Mouse (Mus musculus): ENCODE data around the gene Brd3os. TPM values are rescaled to one million over a fixed set of nuclear protein-coding genes. Genes with fewer than 3 reads are reported as not detected.

The Brd3os gene
- 1 to 10 TPM in 1 of 2 experiments, under 1 TPM in 1; 0.70 to 1.3 TPM for total RNA-seq (2021)

DNA sequence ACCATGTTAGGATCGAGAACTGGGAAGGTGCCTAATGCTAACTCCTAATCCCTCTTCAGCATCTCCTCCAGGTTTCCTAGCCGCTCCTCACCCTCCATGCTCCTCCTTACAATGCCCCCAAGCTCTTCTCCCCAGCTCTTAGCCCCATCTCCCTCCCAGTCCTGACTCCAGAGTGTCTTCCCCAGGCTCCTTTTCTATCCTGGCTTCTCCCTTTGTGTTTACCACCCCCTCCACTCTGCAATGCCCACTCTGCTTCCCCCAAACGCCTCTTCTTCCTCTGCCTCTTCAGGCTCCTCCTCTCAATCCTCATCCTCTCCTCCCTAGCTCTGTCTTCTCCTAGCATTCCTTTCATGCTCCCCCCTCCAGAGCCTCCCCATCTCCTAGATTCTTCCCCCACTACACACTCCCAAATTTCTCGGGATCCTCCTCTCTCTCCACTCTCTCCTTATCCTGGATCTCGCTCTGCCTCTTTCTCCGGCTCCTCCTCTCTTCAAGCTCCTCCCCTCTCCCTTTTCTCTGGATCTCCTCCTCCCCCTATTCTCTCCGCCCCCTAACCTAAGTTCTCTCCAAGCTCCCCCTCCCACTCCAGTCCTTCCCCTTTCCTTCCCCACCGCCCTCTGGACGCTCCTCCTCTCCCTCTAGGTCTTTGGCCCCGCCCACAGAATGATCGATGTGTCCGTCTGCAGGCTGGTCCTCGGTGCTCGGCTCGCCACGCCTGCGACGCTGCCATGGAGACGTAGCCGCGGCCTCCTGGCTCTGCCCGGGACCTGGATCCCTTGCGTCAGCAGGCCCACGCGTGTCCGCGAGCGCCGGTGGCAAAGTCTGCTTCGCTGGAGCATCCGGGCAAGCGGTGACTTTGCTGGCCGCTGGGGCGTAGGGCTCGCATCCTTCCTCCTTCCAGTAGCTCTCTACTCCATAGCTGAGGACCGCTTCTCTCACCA lies at the start of gene Brd3os:
Brd3os (plus strand) TSS at position 558 of the 941 bp plus-strand sequence.
- intact Hi-C loops (cut with DNase I) = loop anchor here (1.0 kb wide), 1 partner anchor 72 kb away; no protein-coding TSS in a partner anchor
- DNase-seq (ENCODE audit: low spot score) = peak; percentile 92

DNA sequence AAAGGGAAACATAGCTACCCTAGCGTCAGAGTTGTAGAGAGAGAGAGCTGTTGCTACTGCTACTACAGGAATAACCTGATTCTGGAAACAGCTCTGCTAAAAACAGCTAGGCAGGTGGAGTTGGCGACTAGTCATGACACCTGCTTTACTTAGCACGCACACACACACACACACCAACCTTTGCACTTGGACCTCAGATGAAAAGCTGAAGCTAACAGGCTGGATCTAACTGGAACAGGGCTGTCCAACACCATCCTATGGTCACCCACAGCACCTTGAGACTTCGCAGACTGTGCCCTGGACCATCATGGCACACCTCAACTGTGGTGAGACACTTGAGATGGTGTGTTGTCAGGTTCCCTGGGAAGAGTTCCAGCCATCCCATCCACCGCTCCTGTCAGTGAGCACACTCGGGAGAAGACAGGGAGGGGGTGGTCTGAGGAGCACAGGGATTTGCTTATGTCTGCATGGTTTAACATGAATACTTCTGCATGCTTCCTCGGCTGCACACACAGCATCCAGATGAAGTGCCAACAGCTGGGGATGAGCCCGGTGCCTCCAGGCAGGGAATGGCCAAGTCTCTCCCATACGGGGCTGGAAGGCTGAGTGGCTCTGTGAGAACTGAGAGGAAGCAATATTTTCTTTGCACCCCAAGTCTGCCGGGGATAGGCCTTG lies 47.8 kb upstream of the Brd3os start:
- intact Hi-C loops (cut with DNase I) = no loop called here
- no peak for DNase-seq (ENCODE audit: low spot score)

DNA sequence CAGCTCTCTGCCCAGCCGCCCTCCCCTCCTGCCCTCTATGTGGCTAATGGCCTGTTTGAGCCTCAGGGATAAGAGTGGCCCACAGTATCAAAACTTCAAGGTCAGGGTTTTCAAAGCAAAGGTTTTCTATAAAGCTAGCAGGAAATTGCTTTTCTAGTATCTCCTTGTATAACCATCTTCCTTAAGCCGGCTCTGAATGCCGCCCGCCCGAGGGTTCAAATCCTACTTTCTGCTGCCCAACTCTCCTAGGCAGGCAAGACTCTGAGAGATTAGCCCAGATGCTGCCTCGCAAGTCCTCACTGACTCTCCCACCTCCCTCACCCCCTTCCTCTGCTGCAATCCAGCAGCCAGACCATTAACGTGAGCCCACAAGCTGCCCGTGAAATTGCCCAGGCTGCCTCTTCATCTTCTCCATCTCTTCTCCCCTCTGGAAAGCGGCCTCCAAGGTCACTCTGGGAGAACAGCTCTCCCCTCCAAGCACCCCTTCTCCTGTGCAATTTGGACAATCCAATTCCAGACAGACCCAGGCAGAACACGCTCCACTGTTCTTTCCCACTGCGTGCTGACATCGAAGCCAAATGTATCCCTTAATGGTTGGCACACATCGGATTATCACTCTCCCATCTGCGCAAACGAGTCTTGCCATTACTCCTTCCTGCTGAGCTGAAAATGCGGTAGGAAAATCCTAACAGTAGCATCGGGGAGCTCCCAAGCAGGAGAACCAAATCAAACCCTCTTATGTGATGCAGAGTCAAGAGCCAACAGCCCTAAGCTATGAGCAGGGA lies 45.3 kb upstream of the Brd3os start:
- DNase-seq (ENCODE audit: low spot score) = no peak
- intact Hi-C loops (cut with DNase I) = no loop called here

DNA sequence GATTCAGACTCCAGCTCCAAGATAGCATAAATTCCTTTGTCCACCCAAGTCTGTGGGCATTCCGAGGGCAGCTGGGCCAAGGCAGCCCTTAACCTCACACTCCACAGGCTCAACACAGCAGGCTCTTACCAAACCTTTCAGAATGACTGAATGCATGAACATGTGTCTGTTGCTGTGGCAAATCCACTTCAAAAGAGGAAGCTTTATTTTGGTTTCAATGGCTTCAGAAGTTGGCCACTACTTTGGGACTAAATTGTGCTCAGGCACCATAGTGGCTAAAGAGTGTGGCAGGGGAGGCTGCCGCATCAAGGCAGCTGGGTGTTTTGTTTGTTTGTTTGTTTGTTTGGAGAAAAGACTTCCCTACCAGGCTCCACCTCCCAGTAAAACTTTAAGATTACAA lies 42.0 kb upstream of the Brd3os start:
- DNase-seq (ENCODE audit: low spot score) = no peak
- intact Hi-C loops (cut with DNase I) = no loop called here

DNA sequence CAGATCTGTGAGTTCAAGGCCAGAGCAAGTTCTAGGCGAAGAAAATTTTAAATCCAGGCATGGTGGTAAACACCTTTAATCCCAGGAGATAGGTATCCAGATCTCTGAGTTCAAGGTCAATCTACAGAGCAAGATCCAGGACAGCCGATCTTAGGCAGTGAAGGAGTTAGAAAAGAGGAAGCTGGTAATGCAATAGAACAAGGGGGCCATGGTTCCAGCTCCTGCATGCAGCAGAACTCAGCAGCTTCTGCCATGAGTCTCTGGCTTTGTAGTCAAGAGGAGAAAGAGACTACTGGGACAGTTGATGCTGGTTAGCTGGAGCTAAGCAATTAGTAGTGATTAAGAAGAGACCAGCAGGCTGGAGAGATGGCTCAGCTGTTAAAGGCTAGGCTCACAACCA lies 40.6 kb upstream of the Brd3os start:
- no peak for DNase-seq (ENCODE audit: low spot score)
- intact Hi-C loops (cut with DNase I) = no loop called here

DNA sequence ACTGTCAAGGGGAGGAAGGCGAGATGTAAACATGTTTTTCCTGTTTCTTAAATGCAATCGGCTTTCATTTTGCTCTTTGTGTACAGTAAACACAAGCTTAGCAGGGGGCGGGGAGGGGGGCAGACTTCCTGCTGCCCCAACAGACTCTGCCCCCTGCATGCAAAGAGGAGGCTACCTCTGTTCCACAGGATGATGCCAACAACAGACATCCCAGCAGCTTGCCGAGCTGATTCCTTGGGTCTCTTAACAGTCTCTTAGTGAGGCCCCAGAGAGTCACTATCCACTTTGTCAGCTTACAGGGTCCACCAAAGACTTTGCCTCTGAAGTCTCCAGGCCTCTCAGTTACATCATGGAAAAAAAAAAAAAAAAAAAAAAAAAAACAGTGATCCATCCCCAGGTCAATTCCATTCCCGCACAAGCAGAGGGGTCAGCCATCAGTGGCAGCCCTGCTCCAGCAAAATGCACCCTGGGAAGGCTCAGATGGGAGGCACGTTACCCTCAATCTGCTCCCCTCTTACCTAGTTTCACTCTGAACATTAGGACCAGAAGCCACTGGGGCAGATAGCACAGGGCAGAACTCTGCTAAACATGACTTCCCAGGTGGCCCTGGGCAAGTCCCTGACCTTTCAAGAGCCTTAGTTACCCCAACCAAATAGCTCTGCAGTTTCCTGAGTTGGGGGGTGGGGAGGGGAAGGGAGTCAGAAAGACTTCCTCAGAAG lies 37.6 kb upstream of the Brd3os start:
- intact Hi-C loops (cut with DNase I) = no loop called here
- DNase-seq (ENCODE audit: low spot score) = no peak

DNA sequence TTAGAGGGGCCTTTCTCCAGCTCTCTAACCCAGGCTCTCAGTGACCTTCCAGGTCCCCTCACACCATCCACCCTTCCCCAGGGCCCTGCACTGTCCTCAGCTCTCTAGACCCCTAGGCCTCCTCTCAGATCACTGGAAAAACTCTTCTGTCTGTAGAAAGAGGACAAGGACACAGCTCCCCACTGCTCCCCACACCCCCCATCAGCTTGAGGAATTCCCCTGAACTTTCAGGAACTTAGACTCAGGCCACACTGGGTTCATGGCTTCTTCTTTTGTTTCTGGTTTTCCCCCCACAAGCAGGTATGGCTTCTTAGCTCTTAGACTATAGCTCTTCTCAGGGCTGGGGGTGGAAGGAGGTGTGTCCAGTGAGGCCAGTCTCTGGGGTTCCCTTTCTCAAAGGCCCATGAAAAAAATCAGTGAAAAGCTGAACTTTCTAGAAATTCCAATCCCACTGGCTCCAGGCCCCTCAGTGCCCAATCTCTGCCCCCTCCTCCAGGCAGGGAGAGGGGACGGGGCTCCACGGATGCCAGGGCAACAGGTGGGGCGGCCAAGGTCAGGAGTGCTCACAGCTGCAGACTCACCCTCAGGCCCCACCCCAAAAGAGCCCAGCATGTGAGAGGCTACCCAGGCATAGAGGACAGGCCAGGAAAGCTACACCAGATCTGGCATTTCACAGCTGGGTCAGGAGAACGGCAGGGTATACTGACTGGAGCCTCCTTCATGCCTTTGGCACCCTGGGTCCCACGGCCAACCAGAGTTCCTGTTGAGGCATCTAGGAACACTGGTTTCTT lies 36.8 kb upstream of the Brd3os start:
- DNase-seq (ENCODE audit: low spot score) = no peak
- intact Hi-C loops (cut with DNase I) = no loop called here

DNA sequence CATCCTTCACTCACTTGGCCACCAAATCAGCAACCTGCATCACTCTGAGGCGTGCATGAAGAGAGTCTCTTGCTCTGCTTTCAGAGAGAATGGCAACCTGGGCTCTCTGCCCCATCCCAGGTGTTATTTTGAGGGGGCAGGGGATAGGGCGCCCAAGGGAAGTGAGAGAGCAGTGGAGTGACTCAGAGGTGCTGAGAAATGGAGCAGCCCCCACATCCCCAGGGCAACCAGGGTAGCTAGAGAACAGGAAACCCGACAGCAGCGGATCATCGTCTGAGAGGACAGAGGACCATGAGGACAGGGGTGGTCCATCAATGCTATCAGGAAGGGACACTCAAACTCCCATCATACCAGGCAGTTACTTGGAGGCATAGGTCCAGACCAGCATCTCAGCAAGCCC lies 35.2 kb upstream of the Brd3os start:
- DNase-seq (ENCODE audit: low spot score) = no peak
- intact Hi-C loops (cut with DNase I) = no loop called here

DNA sequence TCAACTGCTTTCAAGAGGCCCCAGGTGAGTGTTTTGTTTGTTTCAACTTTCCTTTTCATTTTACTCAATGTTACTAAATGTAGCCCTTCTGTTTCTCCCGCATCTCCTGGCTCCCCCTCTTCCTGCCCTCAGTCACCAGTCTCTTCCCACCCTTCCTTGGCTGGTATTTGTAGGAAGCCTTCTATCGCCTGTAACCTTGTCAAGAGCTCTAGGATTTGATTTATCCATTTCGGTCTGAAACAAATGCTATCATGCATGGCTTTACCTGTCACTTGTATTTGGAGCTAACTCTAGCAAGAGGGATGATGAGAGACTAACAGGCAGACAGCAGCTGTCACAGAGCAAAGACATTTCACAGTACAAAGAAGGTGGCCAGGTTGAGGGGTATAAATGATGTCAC lies 33.9 kb upstream of the Brd3os start:
- intact Hi-C loops (cut with DNase I) = no loop called here

DNA sequence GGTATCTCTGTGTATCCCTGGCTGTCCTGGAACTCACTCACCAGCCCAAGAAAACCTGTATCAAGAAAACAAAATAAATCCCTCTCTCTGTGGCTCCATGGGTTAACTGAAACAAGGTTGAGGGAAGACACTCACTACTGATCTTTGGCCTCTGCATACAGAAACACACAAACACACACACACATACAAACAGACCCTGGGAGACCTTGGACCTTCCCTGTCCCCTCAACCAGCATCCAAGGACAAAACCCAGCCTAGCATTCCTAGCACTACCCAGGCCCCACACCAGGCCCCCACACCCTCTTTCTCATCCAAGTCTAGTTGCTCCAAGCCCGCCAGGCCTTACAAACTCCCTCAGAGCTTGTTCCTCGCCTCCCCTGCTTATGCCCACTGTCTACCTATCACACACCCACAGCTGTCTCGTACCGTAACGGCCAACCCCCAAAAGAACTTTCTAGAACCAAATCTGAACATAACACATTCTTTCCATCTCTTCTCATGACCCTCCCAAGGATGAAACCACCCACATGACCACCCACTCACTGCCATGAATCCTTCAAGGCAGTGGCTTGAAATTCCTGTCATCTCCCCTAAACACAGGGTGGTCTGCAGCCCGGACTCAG lies 31.5 kb upstream of the Brd3os start:
- intact Hi-C loops (cut with DNase I) = no loop called here
- DNase-seq (ENCODE audit: low spot score) = no peak

More for the DNA sequence above, 33.9 kb upstream of the Brd3os start:
- no peak for DNase-seq (ENCODE audit: low spot score)

DNA sequence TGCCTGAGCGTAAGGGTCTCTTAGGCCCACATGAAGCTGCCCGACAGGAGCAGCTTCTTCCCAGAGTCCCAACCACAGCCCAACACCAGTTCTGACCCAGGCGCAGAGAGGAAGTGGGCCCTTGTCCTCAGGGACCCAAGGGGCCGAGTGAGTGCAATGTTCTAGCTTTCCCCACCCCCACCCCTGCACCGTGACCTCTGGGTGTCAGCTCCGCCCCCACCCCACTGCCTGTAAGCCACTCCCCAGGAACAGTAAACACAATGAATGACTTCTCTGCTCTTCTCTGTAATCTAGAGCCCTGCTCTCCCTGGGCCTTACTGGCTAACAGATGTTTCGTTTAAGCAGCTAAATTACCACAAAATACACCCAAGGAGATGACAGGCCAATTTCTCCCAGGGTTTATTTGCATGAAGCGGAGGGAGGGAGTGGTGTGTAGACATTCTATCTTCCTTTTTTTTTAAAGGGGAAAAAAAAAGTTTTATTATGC lies 30.4 kb upstream of the Brd3os start:
- no peak for DNase-seq (ENCODE audit: low spot score)
- intact Hi-C loops (cut with DNase I) = no loop called here

DNA sequence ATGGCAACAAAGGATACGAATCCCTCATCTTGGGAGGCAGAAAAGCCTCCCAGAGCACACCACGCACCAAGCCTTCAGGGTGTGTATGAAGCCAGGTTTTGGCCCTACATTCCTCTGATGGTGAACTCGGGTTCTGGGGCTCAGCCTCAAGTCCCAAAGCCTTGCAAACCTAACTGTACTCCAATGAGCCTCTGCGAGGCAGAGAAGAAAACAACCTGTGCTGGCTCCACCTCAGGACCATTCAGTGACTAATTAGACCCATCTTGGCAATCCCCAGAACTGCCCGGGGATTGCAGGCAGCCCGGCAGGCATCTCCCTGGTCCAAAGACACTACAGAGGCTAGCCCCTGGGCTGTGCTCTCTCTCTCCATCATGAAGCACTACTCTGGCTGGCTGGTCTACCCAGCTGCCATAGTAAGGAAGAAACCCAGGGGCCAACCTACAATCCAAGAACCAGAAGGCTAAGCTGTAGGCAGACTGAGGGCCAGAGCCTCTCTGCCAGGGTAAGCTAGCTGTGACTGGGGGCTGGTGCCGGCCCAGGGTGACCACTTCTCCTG lies 29.8 kb upstream of the Brd3os start:
- no peak for DNase-seq (ENCODE audit: low spot score)
- intact Hi-C loops (cut with DNase I) = no loop called here

DNA sequence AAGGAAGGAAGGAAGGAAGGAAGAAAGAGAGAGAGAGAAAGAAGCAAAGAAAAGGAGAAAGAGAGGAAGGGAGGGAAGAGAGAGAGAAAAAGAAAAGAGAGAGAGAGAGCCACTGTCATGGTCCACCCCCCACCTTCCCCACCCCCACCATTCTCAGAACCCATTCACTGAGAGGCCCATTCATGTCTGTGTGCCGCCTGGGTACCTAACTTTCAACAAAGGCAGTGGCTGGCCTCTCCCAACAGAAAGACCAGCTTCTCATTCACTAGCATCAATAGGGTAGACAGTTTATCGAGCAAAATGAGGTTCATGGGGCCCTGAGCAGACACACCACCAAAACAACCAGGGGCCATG lies 28.6 kb upstream of the Brd3os start:
- DNase-seq (ENCODE audit: low spot score) = no peak
- intact Hi-C loops (cut with DNase I) = no loop called here

DNA sequence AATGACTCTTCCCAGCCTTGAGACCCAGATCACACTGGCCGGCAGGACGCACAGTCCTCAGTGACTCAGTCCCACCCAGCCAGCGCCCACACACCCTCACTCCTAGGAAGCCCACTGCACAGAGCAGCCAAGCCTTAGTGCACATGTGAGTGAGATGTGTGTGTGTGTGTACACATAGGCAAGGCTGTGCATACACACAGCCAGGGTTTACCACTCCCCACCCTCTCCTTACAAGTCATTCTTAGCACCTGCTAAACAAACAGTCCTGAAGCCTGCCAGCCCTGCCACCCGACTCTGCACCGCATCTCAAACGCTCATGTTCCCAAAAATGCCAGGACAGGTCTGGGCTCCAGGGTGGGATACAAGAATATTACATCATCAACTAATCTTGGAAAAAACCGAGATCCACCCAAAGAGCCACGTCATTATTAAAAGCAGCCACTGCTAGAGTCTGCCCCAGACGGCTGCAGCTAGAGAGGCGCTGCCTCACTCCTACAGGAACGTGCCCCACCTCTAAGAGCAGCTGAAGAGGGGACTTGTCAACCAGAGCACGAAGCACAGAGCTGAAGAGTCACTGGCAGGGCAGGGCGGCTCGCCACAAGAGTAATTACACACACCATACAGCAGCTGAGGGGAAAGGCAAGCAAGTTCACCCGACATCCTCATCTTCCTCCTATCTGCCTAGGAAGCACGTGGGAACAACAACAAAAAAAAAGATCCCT lies 28.0 kb upstream of the Brd3os start:
- DNase-seq (ENCODE audit: low spot score) = no peak
- intact Hi-C loops (cut with DNase I) = no loop called here

DNA sequence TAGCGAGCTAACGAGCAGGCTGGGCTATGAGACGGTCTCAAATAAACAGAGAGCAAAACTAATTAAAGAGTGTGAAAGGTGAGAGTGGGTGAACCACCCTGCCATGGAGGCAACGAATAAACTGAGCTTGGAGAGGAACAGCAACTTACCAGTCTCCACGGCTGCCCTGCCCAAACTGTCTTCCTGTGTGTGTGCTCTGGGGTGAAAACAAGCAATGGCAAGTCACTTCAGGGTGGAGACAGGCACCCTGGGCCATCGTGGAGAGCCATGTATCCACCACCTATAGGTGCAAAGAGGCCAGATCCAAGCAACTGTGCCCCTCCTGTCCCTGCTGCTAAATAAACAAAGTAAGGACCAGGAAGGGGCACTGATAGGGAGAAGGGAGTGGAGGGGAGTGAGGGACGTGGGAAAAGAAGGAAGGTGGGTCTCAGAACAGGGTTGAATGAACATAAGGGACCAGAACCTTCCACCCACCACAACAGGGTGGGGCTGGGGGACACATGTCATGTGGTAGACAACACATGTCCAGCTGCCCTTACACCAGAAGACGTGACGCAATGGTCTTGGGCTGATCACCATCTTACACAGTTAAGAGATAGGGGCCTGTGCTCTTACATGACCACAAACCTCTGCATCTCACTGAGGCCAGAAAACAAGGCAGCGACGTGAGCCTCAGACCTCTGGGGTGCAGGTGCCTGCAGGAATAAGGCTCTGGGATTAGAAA lies 26.9 kb upstream of the Brd3os start:
- intact Hi-C loops (cut with DNase I) = no loop called here
- no peak for DNase-seq (ENCODE audit: low spot score)

DNA sequence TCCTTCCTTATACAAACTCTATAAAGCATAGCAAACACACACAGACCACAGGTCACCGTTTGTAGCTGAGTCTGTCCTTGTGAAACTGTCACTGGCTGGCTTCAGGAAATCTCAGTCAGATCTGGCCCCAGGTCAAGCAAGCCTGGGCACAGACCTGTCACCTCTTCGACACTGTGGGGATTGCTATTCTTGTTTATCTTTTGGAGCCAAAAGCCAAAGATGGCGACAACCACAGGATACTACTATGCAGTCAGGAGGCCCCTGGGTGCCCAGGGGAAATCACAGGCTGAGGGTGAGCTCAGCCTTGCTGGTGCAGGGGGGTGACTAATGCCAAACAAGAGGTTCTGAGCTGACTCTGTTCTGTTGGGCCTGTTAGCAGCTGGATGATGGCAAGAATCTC lies 25.7 kb upstream of the Brd3os start:
- no peak for DNase-seq (ENCODE audit: low spot score)
- intact Hi-C loops (cut with DNase I) = no loop called here

DNA sequence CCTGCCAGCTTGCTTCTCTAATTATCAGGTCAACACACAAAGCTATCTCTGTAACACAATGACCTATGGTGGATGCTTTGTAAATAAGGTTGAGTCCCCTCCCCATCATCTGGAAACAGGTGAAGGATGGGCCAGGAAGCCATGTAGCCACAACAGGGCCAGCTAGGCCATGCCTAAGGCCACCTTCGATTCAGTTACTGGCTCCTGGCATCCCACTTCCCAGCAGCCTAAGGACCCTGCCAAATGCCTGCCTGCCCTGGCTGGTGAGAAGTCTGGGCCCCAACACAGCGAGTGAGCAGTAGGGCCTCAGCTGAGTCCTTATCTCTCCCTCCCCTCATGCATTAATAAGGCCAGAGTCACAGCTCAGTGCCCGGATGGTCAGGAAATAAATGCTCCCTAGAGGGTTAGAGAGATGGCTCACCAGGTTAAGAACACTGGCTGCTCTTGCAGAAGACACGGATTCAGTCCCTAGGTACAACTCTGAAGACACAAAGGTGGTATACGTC lies 24.4 kb upstream of the Brd3os start:
- intact Hi-C loops (cut with DNase I) = no loop called here
- DNase-seq (ENCODE audit: low spot score) = no peak

Data from heart, postnatal 25 days (tissue).